Mouse (Mus musculus): Measurements from ENCODE around the gene Col11a1. TPM values are rescaled to one million over a fixed set of nuclear protein-coding genes. Genes with fewer than 3 reads are reported as not detected.

Col11a1 gene
- not detected for total RNA-seq (2023)

DNA sequence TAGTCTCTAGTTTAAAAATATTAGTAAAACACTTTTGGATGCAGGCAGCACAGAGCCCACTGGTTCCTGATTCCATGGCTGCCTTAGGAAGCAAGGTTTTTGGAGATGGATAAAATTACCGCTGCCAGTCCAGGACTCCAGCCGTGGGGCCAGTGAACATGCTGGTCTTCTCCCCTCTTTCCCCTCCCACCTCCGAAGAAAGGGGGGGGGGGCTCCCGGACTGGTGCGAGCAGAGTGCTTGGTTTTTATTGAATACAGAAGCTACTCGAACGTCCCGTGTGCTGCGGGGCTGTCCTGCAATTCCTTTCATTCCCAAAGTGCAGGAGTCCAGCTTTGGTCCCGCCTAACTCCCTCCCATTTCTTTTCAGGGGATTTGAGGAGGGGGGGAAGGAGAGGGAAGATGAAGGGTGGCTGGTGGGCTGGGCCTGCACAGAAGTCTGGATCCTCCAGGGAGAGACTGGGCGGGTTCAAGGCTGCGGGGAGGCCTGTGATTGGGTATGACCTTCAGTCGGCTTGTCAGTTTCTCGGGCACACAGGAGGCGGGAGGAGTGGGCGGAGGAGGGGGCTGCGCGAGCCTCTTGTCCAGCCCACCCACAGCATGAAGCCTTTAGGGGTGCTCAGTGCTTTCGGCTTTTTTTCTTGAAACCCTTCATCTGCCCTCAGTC lies at the start of gene Col11a1:
Gene Col11a1 (plus strand): TSS at position 570 of the 665 bp plus-strand sequence.

Measured in CD8-positive naive resting alpha-beta T cell, adult 57 days (primary cell).